Mouse (Mus musculus): Measurements from ENCODE around the gene Cdk2.

DNA sequence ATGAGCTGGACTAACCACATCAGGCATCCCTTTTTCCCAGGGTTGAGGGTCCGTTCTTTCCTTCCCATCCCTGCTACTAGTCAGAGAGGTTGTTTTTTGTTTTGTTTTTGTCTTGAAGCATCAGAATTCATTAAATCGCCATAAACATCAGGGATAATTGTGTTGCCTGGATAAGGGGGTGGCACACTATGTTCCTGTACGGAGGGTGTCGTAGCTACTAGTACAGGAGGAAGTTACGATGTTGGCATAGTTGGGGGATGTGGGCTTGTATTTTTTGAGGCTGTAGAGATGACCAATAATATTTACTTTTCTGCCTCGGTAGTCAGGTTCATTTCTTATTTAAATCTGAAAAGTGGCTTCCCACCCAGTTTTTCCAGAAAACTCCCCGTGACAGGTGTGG, 38.4 kb upstream of the Cdk2 start:
- TF ChIP-seq POU5F1 (IDR thresholded peaks at IDR 0.05; ENCODE audit: borderline replicate concordance, low read length) (no peak), CTCF (conservative IDR thresholded peaks at IDR 0.05; ENCODE audit: low read length) (no peak)
